Mouse (Mus musculus) NIH3T3 (cell line): ENCODE results near the gene Dlg2.

Source experiments
- DNase-seq: peaks from one replicate; pipeline ENCODE4 v3.0.0-alpha.2; 2012; ENCODE audit warnings: low read depth

Gene Dlg2

DNA sequence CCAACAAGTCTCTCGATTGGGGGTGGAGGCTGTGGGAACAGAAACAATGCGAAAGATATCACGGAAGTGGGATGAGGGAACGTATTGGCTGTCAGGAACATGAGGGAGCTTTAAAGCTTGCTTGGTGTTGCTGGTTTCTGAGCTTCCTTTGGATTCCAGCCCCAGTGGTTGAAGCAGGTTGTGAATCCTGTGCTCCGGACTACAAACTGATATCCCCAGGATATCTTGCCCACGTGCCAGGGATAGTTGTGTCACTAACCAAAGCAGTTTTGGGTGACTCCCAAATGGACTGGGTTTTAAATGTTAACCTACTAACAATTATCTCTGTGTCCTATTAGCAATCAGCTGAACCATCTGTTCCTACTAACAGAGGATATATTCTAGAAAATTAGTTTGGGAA is 1099.7 kb downstream of the Dlg2 start:
- DNase-seq = no peak

DNA sequence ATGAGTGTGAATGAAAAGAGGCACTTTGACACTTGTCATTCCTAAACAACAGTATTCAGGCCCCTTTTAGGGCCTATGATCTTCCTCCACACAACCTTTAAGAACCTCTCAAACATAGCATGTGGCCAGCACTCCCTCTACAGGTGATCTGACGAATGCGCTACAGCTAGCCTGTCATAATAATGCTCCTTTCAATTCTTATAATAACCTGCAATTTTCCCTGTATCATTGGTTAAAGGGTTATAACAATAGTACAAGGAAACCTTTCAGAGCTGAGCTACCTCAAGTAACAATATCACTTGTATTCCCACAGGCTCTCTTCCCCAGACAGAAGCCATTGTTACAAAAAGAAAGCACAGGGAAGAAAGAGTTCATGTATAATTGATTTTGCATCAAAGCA is 1105.7 kb downstream of the Dlg2 start:
- no peak for DNase-seq

DNA sequence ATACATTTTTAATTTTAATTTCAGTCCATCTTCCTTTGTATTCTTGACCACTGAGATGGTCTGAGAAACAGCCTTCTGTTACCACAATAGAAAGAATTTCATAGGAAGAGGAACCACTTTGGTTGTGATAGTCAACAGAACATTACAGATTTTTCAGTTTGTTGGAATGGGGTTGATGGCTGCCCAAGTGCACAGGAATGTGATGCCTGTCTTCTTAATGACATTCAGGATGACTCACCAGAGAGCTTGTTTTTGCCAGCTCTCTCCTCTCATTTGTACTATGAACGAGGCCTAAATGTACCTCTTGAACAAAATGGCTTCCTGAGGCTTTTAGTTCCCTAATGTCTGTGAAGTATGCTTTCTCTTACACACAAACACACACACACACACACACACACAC is 1107.1 kb downstream of the Dlg2 start:
- DNase-seq = peak; percentile 9

DNA sequence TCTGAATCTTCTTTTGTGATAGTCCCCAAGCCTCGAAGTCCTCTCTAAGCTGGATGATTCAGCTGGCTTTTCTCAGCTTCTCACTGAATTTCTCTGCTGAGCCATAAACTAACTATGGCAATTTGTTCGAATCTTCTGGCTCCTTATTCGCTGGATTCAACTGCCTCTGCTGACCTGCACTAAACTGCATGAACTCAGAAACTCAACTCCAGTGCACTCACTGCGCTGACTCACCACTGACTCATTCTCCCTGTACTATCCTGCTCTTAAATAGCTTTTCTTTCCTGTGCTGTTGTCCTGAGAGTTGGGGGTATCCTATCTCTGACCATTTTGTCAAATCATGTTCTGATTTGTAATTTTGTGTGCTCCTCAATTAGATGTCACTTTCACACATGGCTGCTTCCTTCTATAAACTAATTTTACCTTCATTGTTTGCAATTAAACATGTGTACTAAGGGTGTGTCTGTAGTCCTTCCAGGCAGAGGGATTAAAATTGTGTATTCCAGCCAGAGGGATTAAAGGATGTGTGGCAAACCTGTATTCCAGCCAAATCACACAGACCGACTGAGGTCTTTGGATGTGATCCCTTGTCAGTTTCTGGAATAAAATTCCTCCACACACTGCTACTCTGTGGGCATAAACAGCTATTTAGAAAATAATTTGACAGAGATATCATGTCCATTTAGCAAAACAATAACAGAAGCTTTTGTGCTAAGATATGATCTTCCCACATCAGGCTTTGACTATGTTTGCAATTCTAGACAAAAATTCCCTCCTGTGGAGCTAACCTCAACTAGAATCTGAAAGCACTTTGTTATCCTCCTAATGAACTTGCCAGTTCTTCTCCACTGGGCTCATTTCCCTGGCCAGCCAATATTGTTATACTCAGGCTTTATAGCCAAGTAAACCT is 1115.0 kb downstream of the Dlg2 start:
- peak; percentile 81 for DNase-seq

DNA sequence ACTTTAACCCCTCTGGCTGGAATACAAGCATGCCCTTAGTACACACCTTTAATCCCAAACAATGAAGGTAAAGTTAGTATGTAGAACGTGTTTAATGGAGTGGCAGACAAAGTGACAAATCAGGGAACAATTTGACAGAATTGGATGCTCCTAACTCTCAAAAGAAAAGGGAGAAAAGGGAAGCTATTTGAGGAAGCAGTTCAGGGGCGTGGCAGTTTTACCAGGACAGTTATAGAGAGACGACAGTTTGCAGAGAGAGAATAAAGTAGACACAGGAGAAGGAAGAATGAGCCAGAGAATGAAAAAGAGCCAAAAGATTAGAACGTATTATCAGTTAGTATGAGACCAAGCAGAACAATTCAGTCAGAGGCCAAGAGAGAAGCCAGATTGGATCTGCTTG is 1122.1 kb downstream of the Dlg2 start:
- DNase-seq = no peak

DNA sequence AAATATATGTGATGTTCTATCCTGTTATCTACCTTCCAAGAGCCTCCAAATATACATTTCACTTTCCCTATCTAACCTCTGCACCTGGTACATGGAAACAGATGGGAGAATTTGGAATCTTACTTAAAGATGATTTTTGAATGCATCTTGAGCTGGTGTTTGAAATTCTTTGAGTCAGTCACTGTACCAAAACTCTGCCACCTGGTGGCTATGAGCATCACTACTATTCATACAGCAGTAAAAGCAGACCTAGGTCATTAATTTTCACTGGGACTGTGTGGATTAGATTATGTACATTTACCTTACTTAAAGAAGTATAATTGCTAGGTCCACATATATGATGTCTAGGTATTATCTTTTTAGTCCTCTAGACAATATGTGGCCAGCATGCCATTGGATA is 1124.8 kb downstream of the Dlg2 start:
- DNase-seq = peak; percentile 58

DNA sequence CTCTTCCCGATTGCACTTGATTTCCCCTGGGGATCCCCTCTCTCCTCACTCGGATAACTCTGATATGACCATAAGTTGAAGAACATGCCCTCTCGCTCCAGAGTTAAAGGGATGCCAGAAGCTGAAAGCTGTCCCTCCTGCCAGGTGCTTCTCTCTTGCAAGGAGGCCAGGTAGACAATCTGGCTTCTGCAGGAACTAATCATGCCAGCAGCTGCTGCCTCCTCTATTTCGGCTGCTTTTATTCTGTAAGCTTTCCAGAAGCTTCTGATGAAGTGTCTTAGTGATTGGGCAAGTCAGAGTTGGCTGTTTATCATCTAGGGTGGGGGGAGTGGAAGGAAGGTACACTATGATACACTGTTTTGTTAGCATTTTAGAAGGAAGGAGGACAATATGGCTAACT is 1127.1 kb downstream of the Dlg2 start:
- no peak for DNase-seq

DNA sequence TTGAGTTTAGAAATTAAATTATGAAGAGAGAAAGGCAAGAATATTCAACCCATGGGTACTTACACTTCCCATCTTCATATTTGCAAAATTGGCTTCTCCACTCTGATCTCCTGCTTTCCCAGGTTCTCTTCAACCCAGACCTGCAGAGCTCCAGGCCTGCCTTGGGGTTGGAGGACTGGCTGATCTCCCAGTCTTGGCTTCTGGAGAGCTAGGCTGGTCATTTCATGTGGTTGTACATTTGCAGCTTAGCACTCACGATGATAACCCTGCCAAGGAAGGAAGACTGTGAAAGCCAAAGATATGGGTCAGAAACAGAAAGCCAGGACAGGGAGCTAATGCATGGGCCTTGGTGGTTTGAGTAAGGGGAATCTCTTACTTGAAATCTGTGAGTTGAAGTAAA is 1176.6 kb downstream of the Dlg2 start:
- no peak for DNase-seq

DNA sequence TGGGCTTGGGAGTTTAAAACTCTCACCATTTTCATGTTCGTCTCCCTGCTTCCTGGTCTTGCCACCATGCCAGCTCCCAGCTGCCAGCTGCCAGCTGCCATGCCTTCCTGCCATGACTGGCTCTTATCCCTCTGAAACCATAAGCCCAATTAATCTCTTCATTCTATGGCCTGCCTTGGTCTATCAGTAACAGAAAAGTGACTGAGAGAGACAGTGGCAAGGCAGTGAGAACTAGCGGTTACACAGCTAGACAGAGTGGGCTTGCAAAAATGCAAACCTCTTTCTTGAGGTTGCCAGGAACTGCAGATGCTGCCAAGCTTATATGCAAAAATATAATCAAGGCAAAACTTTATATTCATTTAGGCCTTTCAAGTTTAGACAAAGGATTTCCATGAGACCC is 1183.0 kb downstream of the Dlg2 start:
- no peak for DNase-seq

DNA sequence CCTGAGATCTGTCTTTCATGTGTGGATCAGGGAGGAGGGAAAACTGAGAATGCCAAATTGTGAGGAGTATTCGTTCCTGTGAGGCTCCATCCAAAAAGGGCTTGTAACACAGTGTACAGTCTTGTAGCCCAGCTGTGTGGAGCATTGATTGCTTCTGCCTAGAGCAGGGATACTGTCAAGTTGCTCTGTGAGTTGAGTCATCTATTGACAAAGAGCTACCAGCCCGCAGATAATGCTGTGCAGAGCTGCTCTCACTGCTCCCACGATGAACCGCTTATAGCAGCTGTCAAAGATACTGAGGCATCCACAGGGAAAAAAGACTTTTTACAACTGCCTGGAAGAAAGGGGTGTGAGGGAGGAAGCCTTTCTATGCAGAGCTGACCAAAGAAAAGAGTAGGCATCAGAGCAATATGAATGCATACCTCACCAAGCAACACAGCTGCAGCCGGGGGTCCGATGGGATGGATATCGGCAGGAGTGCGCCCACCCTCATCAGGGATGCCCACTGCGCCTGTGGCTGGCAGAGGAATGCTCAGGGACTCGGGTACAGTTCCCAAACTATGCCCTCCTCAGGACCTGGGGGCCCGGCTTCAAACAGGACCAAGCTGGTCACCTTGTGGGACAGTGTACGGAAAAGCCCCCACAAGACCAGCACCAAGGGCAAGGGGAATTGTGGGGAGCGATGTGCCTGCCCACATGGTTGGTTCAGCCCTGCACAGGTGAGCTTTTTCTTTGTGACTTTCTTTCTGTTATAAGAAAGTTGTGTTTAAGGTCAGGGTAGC is 1196.0 kb downstream of the Dlg2 start:
- DNase-seq = peak; percentile 6

DNA sequence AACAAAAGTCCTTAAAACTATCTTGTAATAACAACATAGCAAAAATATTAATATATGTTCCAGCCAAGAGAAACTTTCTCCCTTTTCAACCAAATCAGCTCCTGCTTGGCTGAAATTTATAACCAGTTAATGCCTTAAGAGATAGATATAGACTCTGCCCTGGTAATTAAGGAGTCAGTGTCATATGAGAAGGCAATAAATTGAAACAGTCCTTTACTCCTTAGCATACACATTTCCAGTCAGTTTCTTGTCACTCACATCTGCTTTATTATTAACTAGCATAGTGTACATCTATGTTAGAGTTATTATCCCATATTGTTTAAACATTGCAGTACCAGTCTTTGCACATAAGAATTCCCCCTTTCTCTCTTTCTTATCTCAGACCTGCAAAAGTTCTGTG is 1197.9 kb downstream of the Dlg2 start:
- DNase-seq = no peak

DNA sequence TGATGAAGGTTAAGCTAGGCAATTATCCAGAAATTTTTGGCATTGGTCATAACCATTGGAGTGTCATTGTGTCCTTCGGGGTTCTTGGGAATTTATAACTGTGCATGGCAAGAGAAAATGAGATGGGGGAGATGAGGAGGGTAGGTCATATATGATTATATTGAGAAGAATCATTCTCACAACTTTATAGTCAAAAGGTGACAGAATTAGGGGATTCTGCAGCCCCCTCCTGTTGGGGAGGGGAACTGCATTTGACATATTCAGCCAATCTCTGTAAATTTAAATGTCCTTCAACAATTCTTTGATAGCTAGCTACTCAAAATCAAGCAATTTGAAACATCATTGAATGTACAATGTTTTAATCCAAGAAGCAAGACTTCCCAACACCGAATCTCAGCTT is 1201.5 kb downstream of the Dlg2 start:
- no peak for DNase-seq

DNA sequence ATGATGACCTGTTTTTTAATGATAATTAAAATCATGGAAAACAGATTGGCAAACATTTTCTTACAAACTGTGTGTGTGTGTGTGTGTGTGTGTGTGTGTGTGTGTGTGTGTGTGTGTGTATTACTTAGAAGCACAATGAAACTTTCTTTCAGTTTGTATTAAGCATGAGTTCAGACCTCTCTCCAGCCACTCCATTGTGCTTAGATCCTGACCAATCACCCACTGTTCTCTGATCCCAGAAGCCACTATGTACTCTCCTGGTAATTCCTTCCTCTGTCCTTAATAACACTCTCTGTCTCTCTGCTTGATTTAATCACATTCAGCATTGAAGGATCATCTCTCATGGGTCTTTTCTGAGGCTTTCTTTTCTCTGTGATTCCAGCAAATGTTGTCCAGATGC is 1211.5 kb downstream of the Dlg2 start:
- no peak for DNase-seq

DNA sequence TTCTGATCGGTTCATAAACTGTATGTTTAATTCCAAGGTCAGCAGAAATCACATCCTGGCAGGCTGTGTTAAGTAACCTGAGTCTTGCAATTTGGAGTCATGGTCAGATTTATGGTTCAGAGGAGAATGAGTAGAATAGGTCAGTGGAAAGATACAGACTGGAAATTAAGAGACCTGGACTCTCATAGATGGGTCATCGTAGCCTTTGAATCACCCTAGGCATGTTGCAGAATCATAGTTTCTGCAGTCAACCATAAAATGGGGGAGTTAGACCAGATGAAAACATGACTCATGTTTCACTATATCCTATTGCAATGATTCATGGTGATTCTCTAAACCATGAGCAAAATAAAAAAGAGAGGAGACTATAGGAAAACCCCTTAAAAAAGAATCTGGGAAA is 1213.4 kb downstream of the Dlg2 start:
- DNase-seq = peak; percentile 55

DNA sequence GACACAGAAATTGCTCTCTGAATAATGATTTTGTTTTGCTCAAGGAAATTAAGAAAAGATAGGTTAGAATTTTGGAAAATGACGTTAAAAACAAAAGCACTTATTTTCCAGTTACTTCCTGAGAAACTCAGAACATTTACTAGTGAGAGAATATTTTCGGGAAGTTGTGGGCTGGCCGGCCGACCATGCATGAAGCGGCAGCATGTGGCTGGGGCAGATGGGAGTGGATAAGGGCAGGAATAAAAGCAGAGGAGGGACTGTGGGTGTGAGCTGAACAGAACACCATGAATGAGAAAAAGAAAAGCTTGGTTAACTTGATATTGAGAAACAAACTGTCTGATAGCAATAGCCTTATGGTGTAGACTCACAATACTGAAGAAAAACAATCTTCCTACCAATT is 1233.4 kb downstream of the Dlg2 start:
- DNase-seq = no peak

DNA sequence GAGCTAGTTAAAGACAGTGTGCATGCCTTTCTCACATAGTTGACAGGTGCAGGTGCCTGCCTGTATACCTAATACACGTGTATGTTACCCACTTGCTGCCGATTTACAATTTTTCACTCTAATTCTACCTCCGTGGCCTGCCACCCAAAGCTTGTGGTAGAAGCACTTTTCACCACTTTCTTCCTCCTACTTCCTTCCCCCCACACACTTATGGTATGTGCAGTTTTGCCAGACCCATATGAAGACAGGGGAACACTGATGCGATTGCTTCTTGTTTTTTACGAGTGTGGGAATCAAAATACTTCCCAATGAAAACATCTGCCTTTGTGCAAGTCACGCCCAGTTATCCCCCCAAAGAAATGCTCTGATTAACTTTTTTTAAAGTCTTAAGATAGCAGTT is 1234.7 kb downstream of the Dlg2 start:
- DNase-seq = no peak

DNA sequence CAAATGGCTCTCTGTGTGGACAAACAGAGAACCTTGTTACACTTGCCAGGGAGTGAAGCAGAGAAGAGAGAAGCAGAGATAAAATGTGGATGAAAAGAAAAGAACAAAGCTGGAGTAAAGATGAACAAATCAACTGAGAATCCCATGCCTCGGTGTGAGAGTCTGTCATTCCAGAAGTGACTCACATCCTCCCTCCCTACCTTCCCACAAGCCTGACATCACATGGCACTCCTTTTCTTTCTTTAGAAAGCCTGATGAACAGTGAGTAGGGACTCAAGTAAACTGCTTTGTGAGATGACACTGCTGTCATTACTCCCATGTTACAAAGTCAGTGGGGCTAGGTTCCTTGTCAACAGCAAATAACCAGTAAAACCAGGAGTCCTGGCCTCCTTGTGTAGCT is 1239.3 kb downstream of the Dlg2 start:
- DNase-seq = peak; percentile 14

DNA sequence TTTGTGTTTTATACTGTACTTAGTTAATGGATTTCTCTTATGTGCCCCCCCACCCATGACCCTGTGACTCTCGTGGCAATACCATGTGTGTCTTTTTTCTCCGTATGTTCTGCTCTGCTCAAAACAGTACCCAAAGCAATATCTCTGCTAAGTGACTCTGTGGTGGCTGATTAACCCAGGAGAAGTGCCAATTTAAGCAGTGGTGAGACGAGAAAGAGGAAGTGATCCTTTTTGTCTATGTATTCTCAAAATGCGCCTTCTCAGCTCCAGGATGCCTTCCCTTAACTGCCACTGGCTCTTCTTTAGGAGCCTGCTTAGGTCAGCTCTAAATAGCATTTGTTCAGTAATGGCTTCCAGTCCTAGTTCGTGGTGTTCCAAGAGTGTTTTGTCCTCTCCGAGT is 1240.2 kb downstream of the Dlg2 start:
- no peak for DNase-seq

DNA sequence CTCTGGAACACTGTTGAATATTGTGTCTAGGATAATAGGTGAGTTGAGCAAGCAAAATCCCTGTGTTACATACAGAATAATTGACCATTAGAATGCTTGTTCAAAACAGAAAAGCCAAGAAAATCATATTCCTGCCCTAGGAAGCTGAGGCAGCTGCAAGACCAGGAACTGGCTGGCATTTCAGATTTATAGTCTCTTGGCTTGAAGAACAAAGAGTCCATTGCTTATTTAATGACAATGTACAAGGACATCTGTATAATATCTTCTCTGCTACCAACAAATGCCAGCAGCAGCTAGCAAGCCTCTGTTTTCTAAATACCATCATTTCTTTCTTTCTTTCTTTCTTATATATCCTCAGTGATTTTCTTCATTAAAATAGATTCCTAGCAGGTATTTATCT is 1243.8 kb downstream of the Dlg2 start:
- no peak for DNase-seq

DNA sequence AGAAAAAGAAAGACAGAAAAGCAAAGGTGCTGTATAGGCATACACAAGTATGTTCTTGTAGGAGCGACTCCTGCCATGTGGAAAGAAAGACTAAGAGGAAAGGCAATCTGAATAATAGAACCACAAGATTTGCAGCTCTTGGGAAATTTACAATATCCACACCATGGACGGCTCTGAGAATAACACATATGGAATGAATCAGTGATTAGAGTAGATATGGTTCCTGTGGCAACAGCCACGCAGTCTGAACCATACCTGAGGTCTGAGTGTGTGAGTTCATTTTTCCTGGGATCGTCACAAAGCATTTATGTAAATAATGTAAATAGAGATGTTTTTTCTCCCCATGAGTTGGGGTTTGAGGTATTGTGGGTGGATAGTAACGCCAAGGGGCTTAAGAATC is 1247.9 kb downstream of the Dlg2 start:
- DNase-seq = peak; percentile 57

DNA sequence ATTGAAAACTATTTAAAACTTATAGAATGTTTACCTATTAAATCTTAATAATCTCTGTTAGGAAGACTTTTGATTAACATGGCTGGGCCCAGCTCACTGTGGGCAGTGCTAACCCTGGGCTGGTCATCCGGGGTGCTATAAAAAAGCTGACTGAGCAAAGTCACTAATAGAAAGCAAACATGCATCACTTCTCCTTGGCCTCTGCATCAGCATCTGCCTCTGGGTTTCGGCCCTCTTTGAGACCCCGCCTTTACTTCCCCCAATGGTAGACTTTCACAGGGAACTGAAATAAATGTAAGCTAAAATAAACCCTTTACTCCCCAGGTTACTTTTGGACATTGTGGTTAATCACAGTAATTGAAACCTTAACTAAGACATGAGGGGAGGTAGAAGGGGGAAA is 1264.3 kb downstream of the Dlg2 start:
- DNase-seq = no peak

DNA sequence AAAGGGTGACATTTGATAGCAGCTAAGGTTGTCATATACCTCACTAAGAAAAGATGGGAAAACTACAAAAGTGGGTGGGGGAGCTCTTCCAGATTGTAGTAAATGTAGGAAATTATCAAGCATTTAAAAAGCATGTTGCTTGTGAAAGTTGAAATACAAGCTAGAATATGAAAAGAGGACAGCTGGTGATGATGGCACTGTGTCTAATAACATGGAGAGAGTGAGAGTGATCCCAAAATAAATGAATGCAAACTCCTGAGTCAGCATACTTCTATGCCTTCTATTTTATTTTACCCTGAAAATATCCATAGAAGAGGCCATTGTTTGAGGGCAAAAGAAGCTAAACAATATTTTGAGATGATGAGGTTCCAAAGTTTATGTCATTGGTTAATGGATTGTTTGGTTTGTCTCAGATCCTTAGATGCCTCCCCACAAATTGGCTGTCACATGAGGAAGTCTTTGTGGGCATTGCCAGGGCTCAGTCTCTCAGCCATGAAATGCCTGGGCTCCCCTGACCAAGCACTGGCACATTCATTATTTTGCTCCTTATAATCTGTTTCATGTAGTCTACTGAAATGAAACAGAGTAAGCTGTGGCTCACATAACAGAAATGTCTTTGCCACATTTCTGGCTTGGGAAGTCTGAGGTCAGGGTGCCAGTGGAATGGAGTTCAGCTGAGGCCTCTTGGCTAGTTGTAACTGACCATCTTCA is 1276.8 kb downstream of the Dlg2 start:
- DNase-seq = no peak

DNA sequence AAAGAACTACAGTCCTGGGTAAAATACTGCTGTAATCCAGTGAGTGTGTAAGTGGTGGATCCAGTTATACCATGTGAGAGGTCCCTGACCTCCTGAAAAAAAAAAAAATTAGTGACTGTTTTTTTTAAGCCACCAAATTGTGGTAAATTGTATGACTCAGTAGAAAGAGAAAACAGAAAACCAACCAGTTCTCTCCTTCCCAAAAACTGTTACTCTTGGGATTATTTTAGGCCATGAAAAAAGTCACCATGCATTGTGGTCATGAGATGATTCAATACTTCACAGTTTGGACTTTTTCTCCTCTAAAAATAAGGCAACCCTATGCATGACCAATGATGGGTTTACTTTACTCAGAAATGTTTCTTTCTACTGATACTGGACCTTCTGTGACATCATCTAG is 1291.2 kb downstream of the Dlg2 start:
- no peak for DNase-seq
